Mouse (Mus musculus) lung, postnatal 0 days (tissue): ENCODE results near the gene Dcun1d4.

Experiments used
- CTCF ChIP-seq: IDR thresholded peaks from 2 replicates; pipeline ENCODE4 v1.5.1; 2016; ENCODE audit warnings: antibody characterized with exemption, mild to moderate bottlenecking
- EP300 ChIP-seq: IDR thresholded peaks from 2 replicates; pipeline ENCODE4 v1.6.1; 2016; ENCODE audit warnings: antibody characterized with exemption, mild to moderate bottlenecking, control low read depth

- TF ChIP-seq CTCF: no peak
- no peak for TF ChIP-seq EP300
Observed at GRCm38 (mm10) chr5:73502422-73502821, 21.6 kb downstream of the Dcun1d4 start.
